Mouse (Mus musculus) embryonic fibroblast, embryonic 13.5 days (primary cell): ENCODE results near the gene Ly6g5c. TPM values are rescaled to one million over a fixed set of nuclear protein-coding genes. Genes with fewer than 3 reads are reported as not detected.

Experiments used
- H3K27ac ChIP-seq: 2 replicates; pipeline ENCODE4 v1.5.1; 2012; ENCODE audit warnings: low read length, control low read depth, inconsistent platforms; ENCODE audit not compliant: insufficient read depth
- H3K4me1 ChIP-seq: 2 replicates; pipeline ENCODE4 v1.6.1; 2011; ENCODE audit warnings: low read length; ENCODE audit not compliant: control insufficient read depth, insufficient read depth
- H3K4me3 ChIP-seq: 2 replicates; pipeline ENCODE4 v1.5.1; 2011; ENCODE audit warnings: mild to moderate bottlenecking, control low read depth, low read length; ENCODE audit not compliant: insufficient read depth
- CTCF ChIP-seq: IDR thresholded peaks from 2 replicates; pipeline ENCODE4 v1.5.1; 2011; ENCODE audit warnings: mild to moderate bottlenecking, control low read depth, low read length, moderate library complexity, borderline replicate concordance; ENCODE audit not compliant: insufficient read depth
- POLR2A ChIP-seq: IDR thresholded peaks from 2 replicates; pipeline ENCODE4 v1.6.1; 2011; ENCODE audit warnings: low read depth, mild to moderate bottlenecking, control low read depth, low read length, moderate library complexity
- polyA plus RNA-seq: library from polyadenylated mRNA; stranded (reverse); fragments of >200 nt; gene quantifications from 2 replicates; pipeline ENCODE4 v1.2.4, GENCODE M21; 2011; ENCODE audit warnings: low read depth; ENCODE audit not compliant: missing spikeins, insufficient read length

Ly6g5c gene
- polyA plus RNA-seq, 1 experiment: not detected

DNA sequence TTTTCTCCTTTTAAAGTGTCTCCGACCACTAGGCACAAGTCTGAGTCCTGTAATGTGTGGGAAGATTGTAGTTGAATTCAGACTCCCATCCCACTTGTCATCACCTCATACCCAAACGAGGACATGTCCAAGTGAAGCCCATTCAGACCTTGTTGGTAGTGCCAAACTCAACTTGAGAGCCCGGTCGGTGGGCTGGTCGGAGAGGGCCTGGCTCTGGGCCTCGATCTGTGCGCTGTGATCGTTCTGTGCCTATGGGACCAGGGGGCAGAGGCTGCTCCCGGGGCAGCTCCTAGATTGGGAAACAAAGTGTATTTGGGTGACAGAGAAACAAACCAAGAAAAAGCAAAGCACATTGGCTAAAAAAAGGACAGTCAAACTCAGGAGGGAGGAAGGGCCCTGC lies 45.0 kb downstream of the Ly6g5c start:
- no peak overlapping the region for H3K27ac ChIP-seq
- H3K4me1 ChIP-seq: no peaks in the 10 kb centered on the region; the same call in 1 of the 2 replicates
- no peak for TF ChIP-seq CTCF
- no peak for TF ChIP-seq POLR2A
- no peak overlapping the region for H3K4me3 ChIP-seq

DNA sequence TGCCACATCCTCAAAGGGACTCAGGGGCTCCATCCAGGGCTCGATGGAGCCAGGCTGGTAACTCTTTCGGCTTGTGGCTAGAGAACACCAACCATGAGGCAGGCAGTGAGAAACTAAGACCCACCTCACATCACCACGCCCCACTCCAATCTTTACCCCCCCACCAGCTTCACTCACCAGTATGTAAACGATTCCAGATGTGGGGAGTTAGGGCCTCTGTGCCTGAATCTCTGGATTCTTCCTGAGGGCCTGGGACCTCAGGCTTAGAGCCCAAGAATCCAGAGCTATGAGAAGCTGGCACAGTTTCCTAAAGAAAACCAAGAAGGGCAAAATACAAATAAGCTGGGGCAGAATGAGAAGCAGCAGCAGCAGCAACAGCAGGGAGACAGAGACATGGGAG lies 45.9 kb downstream of the Ly6g5c start:
- Histone ChIP-seq H3K4me3 (no peak overlapping the region), H3K4me1 (no peaks in the 10 kb centered on the region; the same call in 1 of the 2 replicates), H3K27ac (no peak overlapping the region)
- TF ChIP-seq CTCF (no peak), POLR2A (no peak)

DNA sequence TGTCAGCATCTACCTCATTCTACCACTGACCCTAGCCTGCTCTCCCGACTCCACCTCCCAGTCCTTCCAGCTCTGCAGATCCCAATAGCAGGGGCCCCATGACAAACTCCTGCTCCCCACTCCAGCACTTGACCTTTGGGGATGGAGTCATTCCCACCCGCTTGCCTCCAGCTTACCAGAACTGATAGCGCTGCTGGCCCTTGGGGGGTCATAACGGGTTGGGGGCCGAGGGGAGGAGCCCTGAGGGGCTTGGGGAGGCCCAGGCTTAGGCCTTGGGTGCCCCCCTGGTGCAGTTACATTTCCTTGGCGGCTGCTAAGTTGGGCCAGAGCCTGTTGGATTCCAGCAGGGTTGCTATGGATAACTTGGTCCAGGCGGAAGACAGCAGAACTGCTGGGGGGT lies 46.5 kb downstream of the Ly6g5c start:
- Histone ChIP-seq H3K4me1 (no peaks in the 10 kb centered on the region; the same call in 1 of the 2 replicates), H3K27ac (no peak overlapping the region), H3K4me3 (no peak overlapping the region)
- TF ChIP-seq CTCF: no peak
- TF ChIP-seq POLR2A: no peak

DNA sequence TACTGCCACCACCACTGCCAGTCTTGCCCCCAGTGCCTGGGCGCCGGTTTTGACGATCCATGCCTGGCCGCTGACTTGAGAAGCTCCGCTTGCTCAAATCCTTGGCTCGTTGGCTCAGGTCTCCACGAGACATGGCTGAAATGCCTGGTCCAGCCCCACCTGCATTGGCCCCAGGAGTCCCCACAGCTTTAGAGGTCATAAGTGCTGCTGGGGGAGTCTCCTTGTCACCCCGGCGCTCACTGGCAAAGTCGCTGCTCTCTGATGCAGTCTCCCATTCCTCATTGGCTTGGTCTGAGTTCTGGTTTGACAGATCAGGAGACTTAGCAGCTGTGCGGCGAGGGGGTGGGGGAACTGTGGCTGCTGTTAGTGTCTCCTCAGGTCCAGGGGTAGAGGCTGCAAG lies 47.4 kb downstream of the Ly6g5c start:
- H3K4me3 ChIP-seq: no peak overlapping the region
- H3K27ac ChIP-seq: no peak overlapping the region

DNA sequence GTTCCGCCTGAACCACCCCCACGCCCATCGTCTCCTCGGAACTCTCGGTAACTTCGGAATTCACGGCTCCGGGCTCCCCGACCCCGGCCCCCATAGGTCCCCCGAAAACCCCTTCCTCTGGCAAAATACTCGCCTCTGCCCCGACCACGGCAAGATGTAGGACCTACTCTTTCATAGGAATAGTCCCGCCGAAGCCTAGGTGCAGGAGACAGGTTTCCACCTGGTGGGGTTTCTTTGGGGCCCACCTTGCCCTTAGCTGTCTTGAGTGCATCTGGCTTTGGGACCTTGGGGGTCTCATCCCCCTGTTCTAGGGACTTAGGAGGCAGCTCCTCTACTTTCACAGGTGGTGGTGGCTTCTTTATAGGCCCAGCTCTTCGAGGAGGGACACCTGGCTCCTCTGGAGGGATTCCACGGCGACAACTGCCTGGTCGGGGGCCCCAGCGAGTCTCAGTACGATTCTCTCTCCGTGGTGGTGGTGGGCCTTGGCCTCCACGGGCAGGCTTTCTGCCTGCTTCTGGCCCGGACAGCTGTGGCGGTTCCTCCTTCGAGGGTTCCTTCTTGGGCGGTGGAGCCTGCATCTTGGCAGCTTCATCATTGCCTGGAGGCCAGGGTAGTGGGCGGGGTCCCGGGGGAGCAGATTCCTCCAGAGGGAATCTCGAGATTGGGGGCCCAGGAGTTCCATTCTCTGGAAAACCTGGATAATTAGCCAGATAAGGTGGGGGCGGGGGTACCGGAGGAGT lies 48.6 kb downstream of the Ly6g5c start:
- Histone ChIP-seq H3K4me1 (no peaks in the 10 kb centered on the region; the same call in 1 of the 2 replicates), H3K4me3 (no peak overlapping the region), H3K27ac (no peak overlapping the region)
- TF ChIP-seq CTCF (no peak), POLR2A (no peak)

More for the DNA sequence above, 47.4 kb downstream of the Ly6g5c start:
- no peaks in the 10 kb centered on the region; the same call in 1 of the 2 replicates for H3K4me1 ChIP-seq
- TF ChIP-seq CTCF (no peak), POLR2A (no peak)

DNA sequence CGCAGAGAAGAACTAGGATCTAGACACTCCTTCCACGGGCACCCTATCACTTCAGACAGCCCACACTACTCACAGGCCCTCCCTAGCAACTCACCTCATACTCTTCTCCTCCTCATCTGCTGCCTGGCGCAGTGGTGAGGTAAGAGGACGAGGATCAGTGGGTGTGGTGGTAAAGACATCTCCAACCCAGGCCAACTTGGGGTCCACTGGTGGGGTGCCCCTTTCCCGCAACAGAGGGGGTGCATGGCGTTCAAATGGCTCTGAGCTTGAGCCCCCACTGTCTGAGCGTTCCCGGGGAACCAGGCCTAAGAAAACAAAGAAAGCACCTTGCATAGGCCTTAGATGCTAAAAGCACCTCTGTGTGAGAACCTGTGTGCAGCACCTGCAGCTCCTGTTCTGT lies 49.2 kb downstream of the Ly6g5c start:
- Histone ChIP-seq H3K4me3 (no peak overlapping the region), H3K4me1 (no peaks in the 10 kb centered on the region; the same call in 1 of the 2 replicates), H3K27ac (no peak overlapping the region)
- TF ChIP-seq CTCF (no peak), POLR2A (no peak)

DNA sequence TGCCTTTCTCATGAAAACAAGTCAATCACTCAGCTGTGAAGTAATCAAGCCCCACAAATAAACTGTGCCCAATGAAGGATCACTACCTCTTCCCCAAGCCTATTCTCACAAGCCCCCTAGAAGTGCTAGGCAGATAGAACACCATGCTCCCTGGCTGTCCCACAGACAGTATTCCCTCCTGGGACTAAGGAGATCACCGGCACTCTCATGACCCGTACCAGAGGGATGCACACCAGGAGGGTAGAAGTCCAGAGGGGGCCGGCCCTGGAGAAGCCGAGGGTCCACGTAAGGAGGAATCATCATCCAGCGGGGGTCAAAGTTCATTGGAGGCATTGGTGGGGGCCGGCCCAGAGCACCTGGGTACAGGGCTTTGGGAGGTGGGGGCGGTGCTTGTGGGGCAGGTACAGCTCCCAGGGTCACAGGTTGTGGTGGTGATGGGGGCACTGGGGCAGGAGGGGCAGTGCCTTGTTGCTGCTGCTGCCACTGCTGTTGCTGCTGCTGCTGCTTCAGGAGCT lies 49.6 kb downstream of the Ly6g5c start:
- no peak for TF ChIP-seq POLR2A
- no peak for TF ChIP-seq CTCF
- Histone ChIP-seq H3K27ac (no peak overlapping the region), H3K4me1 (no peaks in the 10 kb centered on the region; the same call in 1 of the 2 replicates), H3K4me3 (no peak overlapping the region)

DNA sequence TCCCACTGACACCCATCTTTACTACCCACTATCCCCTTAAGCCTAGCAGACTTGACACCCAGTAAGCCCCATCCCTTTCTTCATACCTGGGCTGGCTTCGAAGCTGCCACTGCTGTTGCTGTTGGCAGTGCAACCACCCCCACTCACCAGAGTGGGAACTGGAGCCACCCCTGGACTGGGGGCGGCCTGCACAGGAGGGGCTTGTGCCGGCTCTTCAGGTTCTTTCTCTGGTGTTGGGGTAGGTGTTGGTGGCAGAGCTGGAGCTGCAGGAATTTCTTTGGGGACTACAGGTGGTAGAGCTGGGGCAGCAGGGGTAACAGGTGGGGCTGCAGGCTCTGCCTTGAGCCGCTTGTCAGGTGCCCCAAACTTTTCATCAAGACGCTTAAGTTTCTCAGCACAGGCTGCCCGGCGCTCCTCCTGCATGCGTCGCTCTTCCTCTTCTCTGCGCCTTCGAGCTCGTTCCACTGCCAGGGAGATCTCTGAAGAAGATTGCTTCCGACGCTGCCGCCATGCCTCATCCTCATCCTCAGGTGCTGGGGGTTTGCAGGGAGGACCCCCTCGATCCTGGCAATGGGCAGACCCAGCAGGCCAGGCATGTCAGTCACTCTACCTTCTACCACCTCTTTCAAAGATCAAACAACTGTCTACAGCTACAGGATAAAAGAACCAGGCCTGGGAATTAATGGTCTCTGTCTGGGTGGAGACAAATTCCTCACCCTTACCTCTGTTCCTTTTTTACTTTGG lies 50.9 kb downstream of the Ly6g5c start:
- H3K27ac ChIP-seq: no peak overlapping the region
- TF ChIP-seq POLR2A (no peak), CTCF (no peak)
- H3K4me1 ChIP-seq: no peaks in the 10 kb centered on the region; the same call in 1 of the 2 replicates
- H3K4me3 ChIP-seq: no peak overlapping the region

DNA sequence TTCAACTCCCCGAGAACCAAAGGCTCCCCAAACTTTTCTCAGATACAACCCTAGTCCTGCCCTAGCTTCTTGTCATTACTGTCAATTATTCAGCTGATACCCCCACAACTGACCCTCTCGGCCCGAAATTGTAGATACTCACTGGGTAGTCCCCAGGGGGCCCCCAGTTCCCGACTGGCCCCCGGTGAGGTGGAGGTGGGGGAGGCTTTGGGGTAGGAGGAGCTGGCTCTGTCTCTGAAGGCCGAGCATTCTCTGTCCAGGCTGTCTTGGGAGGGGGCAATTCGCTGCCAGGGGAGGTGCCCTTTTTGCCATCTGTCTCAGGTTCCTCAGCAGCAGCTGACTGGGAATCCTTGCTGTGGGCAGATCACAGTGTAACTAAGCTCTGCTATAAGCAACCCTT lies 51.6 kb downstream of the Ly6g5c start:
- TF ChIP-seq POLR2A (no peak), CTCF (no peak)
- no peaks in the 10 kb centered on the region for H3K4me1 ChIP-seq
- no peak overlapping the region for H3K4me3 ChIP-seq
- H3K27ac ChIP-seq: no peak overlapping the region

DNA sequence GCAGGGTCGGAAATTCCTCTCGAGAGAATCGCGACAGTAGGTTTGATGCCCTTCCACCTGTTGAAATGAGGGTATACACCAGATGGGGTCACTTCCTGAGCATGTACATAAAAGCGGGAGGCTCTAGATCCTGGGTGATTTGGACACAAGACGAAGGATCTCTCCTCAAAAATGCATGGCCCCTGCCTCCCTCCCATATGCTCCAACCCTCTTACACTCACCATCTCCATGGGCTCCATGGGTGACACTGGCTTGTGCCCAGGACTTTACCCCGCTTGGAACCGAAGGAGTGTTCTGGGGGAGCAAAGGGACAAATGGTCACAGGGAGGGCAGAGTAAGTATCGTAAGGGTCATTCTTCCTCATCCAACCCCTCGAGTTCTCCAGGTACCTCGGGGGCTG lies 53.3 kb downstream of the Ly6g5c start:
- no peak overlapping the region for H3K4me3 ChIP-seq
- no peaks in the 10 kb centered on the region for H3K4me1 ChIP-seq
- TF ChIP-seq CTCF (no peak), POLR2A (no peak)
- H3K27ac ChIP-seq: no peak overlapping the region

Other genes with a start within 250 kb of the Ly6g5c start
- gene Cfb, start 245.8 kb upstream of the Ly6g5c start, polyA plus RNA-seq: 0.26 TPM in 1 of 2 replicates, not detected in the other
- gene Zbtb12, start 228.8 kb upstream of the Ly6g5c start, polyA plus RNA-seq: 12.3 and 16.2 TPM in 2 replicates
- gene Gm20547, start 226.2 kb upstream of the Ly6g5c start, polyA plus RNA-seq: 0.58 TPM in 1 of 2 replicates, not detected in the other
- 3.0 and 6.6 TPM in 2 replicates for gene C2, start 210.0 kb upstream of the Ly6g5c start, polyA plus RNA-seq
- gene Ehmt2, start 209.8 kb upstream of the Ly6g5c start, polyA plus RNA-seq: 84.7 and 94.2 TPM in 2 replicates
- gene Slc44a4, start 193.8 kb upstream of the Ly6g5c start, polyA plus RNA-seq: not detected in 2 replicates
- 10.0 and 11.3 TPM in 2 replicates for gene Neu1, start 177.0 kb upstream of the Ly6g5c start, polyA plus RNA-seq
- 20.9 and 36.6 TPM in 2 replicates for gene Hspa1b, start 149.0 kb upstream of the Ly6g5c start, polyA plus RNA-seq
- not detected in 2 replicates for gene Gm20481, start 138.4 kb upstream of the Ly6g5c start, polyA plus RNA-seq
- gene Hspa1a, start 136.1 kb upstream of the Ly6g5c start, polyA plus RNA-seq: 6.0 and 6.5 TPM in 2 replicates
- gene Hspa1l, start 135.6 kb upstream of the Ly6g5c start, polyA plus RNA-seq: not detected in 2 replicates
- gene Lsm2, start 126.4 kb upstream of the Ly6g5c start, polyA plus RNA-seq: 74.8 and 93.3 TPM in 2 replicates
- gene Vars, start 107.3 kb upstream of the Ly6g5c start, polyA plus RNA-seq: 81.3 and 85.7 TPM in 2 replicates
- 0.12 and 0.26 TPM in 2 replicates for gene Vwa7, start 91.7 kb upstream of the Ly6g5c start, polyA plus RNA-seq
- gene Sapcd1, start 80.3 kb upstream of the Ly6g5c start, polyA plus RNA-seq: not detected in 2 replicates
- gene Msh5, start 61.5 kb upstream of the Ly6g5c start, polyA plus RNA-seq: 1.2 and 2.8 TPM in 2 replicates
- gene Clic1, start 58.3 kb upstream of the Ly6g5c start, polyA plus RNA-seq: 266 and 360 TPM in 2 replicates
- gene Ddah2, start 49.2 kb upstream of the Ly6g5c start, polyA plus RNA-seq: 46.4 and 52.8 TPM in 2 replicates
- gene Ly6g6c, start 42.9 kb upstream of the Ly6g5c start, polyA plus RNA-seq: not detected in 2 replicates
- 0.22 TPM in 1 of 2 replicates, not detected in the other for gene Mpig6b, start 42.1 kb upstream of the Ly6g5c start, polyA plus RNA-seq
- not detected in 2 replicates for gene Ly6g6e, start 31.4 kb upstream of the Ly6g5c start, polyA plus RNA-seq
- not detected in 2 replicates for gene Ly6g6d, start 30.2 kb upstream of the Ly6g5c start, polyA plus RNA-seq
- gene Ly6g6f, start 22.7 kb upstream of the Ly6g5c start, polyA plus RNA-seq: not detected in 2 replicates
- gene Abhd16a, start 19.0 kb upstream of the Ly6g5c start, polyA plus RNA-seq: 31.8 and 33.9 TPM in 2 replicates
- 0.74 TPM in 1 of 2 replicates, not detected in the other for gene Ly6g5b, start 7.1 kb downstream of the Ly6g5c start, polyA plus RNA-seq
- 8.9 and 10.2 TPM in 2 replicates for gene Gpank1, start 13.2 kb downstream of the Ly6g5c start, polyA plus RNA-seq
- gene Csnk2b, start 13.8 kb downstream of the Ly6g5c start, polyA plus RNA-seq: 164 and 169 TPM in 2 replicates
- gene D17H6S53E, start 18.1 kb downstream of the Ly6g5c start, polyA plus RNA-seq: 16.1 and 18.4 TPM in 2 replicates
- gene Apom, start 23.8 kb downstream of the Ly6g5c start, polyA plus RNA-seq: 0.48 TPM in 1 of 2 replicates, not detected in the other
- 193 and 196 TPM in 2 replicates for gene Bag6, start 26.9 kb downstream of the Ly6g5c start, polyA plus RNA-seq
- gene Prrc2a, start 56.6 kb downstream of the Ly6g5c start, polyA plus RNA-seq: 174 and 183 TPM in 2 replicates
- gene Aif1, start 67.8 kb downstream of the Ly6g5c start, polyA plus RNA-seq: not detected in 2 replicates
- gene Lst1, start 80.2 kb downstream of the Ly6g5c start, polyA plus RNA-seq: 2.5 and 3.5 TPM in 2 replicates
- not detected in 2 replicates for gene Ltb, start 86.2 kb downstream of the Ly6g5c start, polyA plus RNA-seq
- gene Tnf, start 93.7 kb downstream of the Ly6g5c start, polyA plus RNA-seq: 0.35 TPM in 1 of 2 replicates, not detected in the other
- not detected in 2 replicates for gene Lta, start 97.1 kb downstream of the Ly6g5c start, polyA plus RNA-seq
- not detected in 2 replicates for gene Gm16181, start 112.6 kb downstream of the Ly6g5c start, polyA plus RNA-seq
- 2.0 and 3.7 TPM in 2 replicates for gene Atp6v1g2, start 125.4 kb downstream of the Ly6g5c start, polyA plus RNA-seq
- gene Nfkbil1, start 127.5 kb downstream of the Ly6g5c start, polyA plus RNA-seq: 7.9 and 10.1 TPM in 2 replicates
- gene Ddx39b, start 133.5 kb downstream of the Ly6g5c start, polyA plus RNA-seq: 182 and 227 TPM in 2 replicates
- 98.1 and 108 TPM in 2 replicates for gene H2-D1, start 154.5 kb downstream of the Ly6g5c start, polyA plus RNA-seq
- gene H2-Q1, start 212.1 kb downstream of the Ly6g5c start, polyA plus RNA-seq: not detected in 2 replicates
- not detected in 2 replicates for gene H2-Q2, start 234.0 kb downstream of the Ly6g5c start, polyA plus RNA-seq